Mouse (Mus musculus) kidney, embryonic 15.5 days (tissue): ENCODE measurements around the gene Apba1. TPM values are rescaled to one million over a fixed set of nuclear protein-coding genes. Genes with fewer than 3 reads are reported as not detected.
A peak's percentile ranks its signal among the peaks of the same experiment; 100 is the strongest.

ENCODE experiments used
- ATAC-seq: fragments of 200-750 bp; cut with Nextera tagmentation; replicated peaks from 2 replicates; pipeline ENCODE4 v1.8.0; 2017; ENCODE audit warnings: moderate TSS enrichment; ENCODE audit not compliant: low FRiP score
- H3K27ac ChIP-seq: fragments of 300-500 bp; sonication (generic); 2 replicates; pipeline ENCODE4 v1.5.1; 2015; ENCODE audit warnings: mild to moderate bottlenecking, inconsistent platforms
- H3K27me3 ChIP-seq: fragments of 300-500 bp; sonication (generic); 2 replicates; pipeline ENCODE4 v1.6.1; 2015; ENCODE audit warnings: inconsistent platforms
- H3K36me3 ChIP-seq: fragments of 300-500 bp; sonication (generic); 2 replicates; pipeline ENCODE4 v1.6.1; 2015; ENCODE audit warnings: inconsistent platforms
- H3K4me1 ChIP-seq: fragments of 300-500 bp; sonication (generic); 2 replicates; pipeline ENCODE4 v1.6.1; 2015; ENCODE audit warnings: inconsistent platforms
- H3K4me2 ChIP-seq: fragments of 300-500 bp; sonication (generic); 2 replicates; pipeline ENCODE4 v1.6.1; 2015; ENCODE audit warnings: moderate library complexity, mild to moderate bottlenecking, inconsistent platforms
- H3K4me3 ChIP-seq: fragments of 300-500 bp; sonication (generic); replicated peaks from 2 replicates; pipeline ENCODE4 v1.5.1; 2015; ENCODE audit warnings: mild to moderate bottlenecking, inconsistent platforms
- H3K9ac ChIP-seq: fragments of 300-500 bp; sonication (generic); 2 replicates; pipeline ENCODE4 v1.6.1; 2015; ENCODE audit warnings: mild to moderate bottlenecking, inconsistent platforms
- H3K9me3 ChIP-seq: fragments of 300-500 bp; sonication (generic); replicated peaks from 2 replicates; pipeline ENCODE4 v1.6.1; 2016; ENCODE audit warnings: inconsistent platforms
- WGBS: fragments of 180-500 bp; shearing (Covaris S2); methylation state at CpG from one replicate; pipeline ENCODE4 v1.1.7; 2015; ENCODE audit warnings: mixed read lengths; 5-methylcytosine and 5-hydroxymethylcytosine counted together
- polyA plus RNA-seq: library from polyadenylated mRNA; unstranded; fragments of >200 nt; fragmentation: Nextera tagmentation; extraction: Ambion mirVana; gene quantifications from 2 replicates; pipeline ENCODE4 v1.2.1, GENCODE M21; 2015

Gene Apba1
- polyA plus RNA-seq, 1 experiment from 2014 or later = 0.92 TPM

DNA sequence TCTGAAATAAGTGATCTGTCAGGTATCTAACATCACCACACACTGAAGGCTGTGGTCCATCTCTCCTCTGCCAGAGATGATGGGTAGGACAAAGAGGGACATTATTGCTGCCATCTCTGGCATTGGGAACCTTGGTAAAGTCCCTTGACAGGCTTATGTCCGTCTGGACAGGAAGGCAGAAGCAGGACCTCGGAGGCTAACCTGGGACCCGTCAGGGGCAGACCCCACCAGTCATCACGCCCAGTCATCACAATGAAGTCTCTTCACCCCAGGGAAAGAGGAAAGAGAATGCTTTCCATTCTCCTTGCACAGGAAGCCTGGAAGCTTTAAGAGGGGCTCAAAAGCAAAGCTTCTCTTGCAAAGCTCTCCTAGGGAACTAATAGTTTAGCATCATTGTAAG is 189.2 kb downstream of the Apba1 start:
- H3K27me3 ChIP-seq = no peaks in the 10 kb centered on the region
- no peaks in the 10 kb centered on the region for H3K36me3 ChIP-seq
- no peak overlapping the region for H3K4me2 ChIP-seq
- 71% methylated on average over 4 of the region's 4 CpGs for WGBS
- H3K27ac ChIP-seq = no peak overlapping the region
- H3K4me3 ChIP-seq = no peak overlapping the region
- H3K9me3 ChIP-seq = no peaks in the 10 kb centered on the region
- peaks cover 6% of the 10 kb centered on the region; the same call in 1 of the 2 replicates for H3K4me1 ChIP-seq
- no peak for ATAC-seq
- H3K9ac ChIP-seq = no peak overlapping the region

DNA sequence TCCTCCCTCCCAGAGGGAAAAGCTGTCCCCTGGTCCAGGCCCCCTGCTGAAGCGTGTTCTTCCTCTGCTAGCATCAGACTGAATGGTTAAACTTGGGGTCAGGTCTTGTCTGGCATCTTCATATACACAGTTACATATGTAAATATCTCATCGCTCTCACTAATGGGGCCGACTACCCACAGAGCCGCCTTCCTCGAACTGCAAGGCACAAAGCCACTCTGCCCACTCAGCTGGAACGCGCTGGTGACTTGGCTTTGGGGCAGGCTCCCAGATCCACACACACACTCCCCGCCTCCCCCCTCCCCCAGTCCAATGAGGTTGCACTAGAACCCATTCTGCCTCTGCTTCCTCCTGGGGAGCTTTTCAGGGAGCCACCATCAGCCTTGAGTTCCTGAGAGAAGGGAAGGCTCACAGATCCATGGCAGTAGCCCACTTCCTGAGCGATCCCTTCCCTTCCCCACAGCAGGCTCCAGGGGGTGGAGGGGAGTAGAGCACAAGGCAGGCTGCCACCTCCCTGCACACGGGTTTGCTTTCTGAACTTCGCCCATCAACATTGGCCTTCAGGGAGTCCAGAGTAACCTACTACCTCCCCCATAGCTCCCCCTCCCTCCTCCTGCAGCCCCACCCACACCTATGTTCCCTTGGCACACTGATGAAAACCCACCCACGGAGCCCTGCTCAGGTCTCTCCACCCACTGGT is 189.8 kb downstream of the Apba1 start:
- no peak overlapping the region for H3K27ac ChIP-seq
- H3K9ac ChIP-seq = no peak overlapping the region
- no peaks in the 10 kb centered on the region for H3K27me3 ChIP-seq
- H3K9me3 ChIP-seq = no peaks in the 10 kb centered on the region
- peak; percentile 40; the same call in 1 of the 2 replicates for ATAC-seq
- whole genome bisulfite sequencing = 45% methylated on average over 12 of the region's 12 CpGs
- no peak overlapping the region for H3K4me3 ChIP-seq
- H3K4me1 ChIP-seq = peaks cover 6% of the 10 kb centered on the region; the same call in 1 of the 2 replicates
- H3K4me2 ChIP-seq = no peak overlapping the region
- H3K36me3 ChIP-seq = no peaks in the 10 kb centered on the region

DNA sequence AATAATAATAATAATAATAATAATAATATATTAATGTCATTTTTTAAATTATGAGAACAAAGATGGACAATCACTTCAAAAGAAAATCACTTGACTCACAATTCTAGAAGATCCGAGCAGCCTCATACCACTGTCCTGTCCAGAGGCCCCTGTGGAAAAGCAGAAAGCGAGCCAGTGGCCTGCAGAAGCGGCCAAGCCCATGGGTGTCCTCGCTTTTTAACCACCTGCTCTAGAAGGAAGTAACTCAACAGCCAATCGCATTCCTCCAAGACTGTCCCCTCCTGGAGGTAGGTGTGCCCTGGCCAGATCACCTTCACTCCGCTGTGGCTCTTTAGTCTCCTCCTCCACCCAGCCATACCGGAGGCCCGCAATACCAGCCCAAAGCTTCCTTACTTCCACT is 196.8 kb downstream of the Apba1 start:
- no peak overlapping the region for H3K4me2 ChIP-seq
- H3K9me3 ChIP-seq = no peaks in the 10 kb centered on the region
- H3K9ac ChIP-seq = no peak overlapping the region
- WGBS = 89% methylated on average over 8 of the region's 8 CpGs
- no peak for ATAC-seq
- H3K4me3 ChIP-seq = no peak overlapping the region
- H3K27ac ChIP-seq = no peak overlapping the region
- H3K36me3 ChIP-seq = no peaks in the 10 kb centered on the region
- peaks cover 12% of the 10 kb centered on the region for H3K4me1 ChIP-seq
- no peaks in the 10 kb centered on the region for H3K27me3 ChIP-seq

DNA sequence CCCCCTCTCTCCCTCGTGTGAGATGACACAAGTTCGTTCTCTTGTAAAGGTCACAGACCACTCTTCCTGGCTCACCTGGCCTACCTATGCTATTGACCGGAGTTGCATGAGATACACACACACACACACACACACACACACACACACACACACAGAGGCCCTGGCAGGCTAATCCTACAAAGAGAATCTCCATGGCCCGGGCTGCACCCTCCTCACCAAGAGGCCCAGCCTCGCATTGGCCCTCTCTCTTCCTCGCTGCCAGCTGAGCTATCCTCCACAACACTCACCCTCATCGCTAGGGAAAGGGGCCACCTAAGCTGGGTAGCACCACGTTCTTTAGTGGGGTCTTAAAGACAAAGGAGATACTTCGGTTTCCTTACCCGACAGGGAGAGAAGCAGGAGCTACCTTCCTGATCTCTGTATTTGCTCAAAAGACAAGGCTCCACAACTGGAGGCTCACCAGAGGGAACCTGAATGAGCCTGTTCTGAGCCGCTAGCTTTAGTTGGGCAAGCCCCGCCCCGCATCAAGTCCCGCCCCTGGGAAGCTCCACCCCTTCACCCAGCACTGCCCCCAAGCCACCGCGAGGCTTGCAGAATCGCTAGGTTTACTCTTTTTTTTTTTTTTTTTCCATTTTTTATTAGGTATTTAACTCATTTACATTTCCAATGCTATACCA is 197.8 kb downstream of the Apba1 start:
- ATAC-seq = no peak
- 72% methylated on average over 17 of the region's 17 CpGs for whole genome bisulfite sequencing
- peaks cover 22% of the 10 kb centered on the region for H3K4me1 ChIP-seq
- no peaks in the 10 kb centered on the region for H3K27me3 ChIP-seq
- no peak overlapping the region for H3K4me2 ChIP-seq
- no peaks in the 10 kb centered on the region for H3K9me3 ChIP-seq
- H3K27ac ChIP-seq = no peak overlapping the region
- H3K36me3 ChIP-seq = no peaks in the 10 kb centered on the region
- no peak overlapping the region for H3K4me3 ChIP-seq
- no peak overlapping the region for H3K9ac ChIP-seq

DNA sequence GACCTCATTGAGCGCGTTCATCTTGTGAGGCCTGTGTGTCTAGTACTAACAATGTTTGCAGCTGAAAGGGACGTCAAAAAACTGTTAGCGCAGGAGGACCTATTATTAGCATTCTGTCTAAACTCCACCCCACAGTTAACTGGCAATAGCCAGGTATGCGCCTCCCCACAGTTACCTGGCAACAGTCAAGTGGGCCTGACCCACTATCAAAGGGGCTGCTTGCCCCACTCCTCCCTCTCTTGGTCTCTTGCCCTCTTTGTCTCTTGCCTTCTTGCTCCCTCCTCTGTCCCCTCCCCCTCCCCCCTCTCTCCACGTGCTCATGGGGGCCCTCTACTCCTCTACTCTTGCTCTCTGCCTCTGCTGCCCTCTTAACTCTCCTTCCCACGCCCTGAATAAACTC is 198.9 kb downstream of the Apba1 start:
- H3K4me3 ChIP-seq = no peak overlapping the region
- ATAC-seq = no peak
- H3K27me3 ChIP-seq = no peaks in the 10 kb centered on the region
- WGBS = 79% methylated on average over 7 of the region's 7 CpGs
- H3K9me3 ChIP-seq = no peaks in the 10 kb centered on the region
- peaks cover 30% of the 10 kb centered on the region for H3K4me1 ChIP-seq
- no peaks in the 10 kb centered on the region for H3K36me3 ChIP-seq
- no peak overlapping the region for H3K4me2 ChIP-seq
- H3K9ac ChIP-seq = no peak overlapping the region
- H3K27ac ChIP-seq = no peak overlapping the region

DNA sequence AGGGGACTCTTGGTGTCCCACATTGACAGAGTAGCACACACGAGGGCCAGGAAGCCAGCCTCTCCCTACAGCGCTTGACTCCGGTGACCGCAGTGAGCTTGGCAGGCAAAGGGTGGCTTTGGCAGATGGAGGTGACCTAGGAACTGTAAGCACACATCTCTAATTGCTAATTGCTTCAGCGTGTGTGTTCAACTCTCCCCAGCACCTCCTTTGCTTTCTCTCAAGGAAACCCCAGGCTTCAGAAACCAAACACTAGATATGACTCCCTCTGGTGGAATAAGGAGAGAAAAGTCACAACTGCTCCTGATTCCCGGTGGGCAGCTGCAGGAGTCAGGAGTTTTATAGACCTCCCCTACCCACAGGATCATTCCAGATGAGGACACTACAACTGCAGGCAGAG is 200.2 kb downstream of the Apba1 start:
- peaks cover 30% of the 10 kb centered on the region for H3K4me1 ChIP-seq
- no peak overlapping the region for H3K4me3 ChIP-seq
- no peak overlapping the region for H3K9ac ChIP-seq
- H3K36me3 ChIP-seq = no peaks in the 10 kb centered on the region
- WGBS = 47% methylated on average over 6 of the region's 6 CpGs
- H3K4me2 ChIP-seq = no peak overlapping the region
- no peaks in the 10 kb centered on the region for H3K27me3 ChIP-seq
- H3K27ac ChIP-seq = no peak overlapping the region
- H3K9me3 ChIP-seq = no peaks in the 10 kb centered on the region
- ATAC-seq = no peak

DNA sequence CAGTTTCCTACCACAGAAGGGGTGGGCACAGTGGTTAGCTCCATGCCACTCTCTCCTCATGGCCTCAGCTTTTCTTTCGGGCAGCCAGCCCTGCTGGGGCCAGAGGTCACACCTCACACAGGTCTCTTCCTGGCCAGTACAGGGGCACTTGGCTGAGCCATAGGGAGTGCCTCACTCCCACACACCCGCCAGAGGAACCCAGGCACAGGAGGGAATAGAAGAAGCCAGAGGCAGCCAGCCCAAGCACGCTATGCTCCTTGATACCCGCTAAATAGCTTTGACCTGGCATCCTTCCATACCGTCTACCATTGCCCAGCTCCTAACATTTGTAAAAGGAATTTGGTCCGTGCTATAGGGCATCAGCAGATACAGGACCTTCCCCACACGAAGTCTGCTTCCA is 201.2 kb downstream of the Apba1 start:
- no peaks in the 10 kb centered on the region for H3K27me3 ChIP-seq
- no peaks in the 10 kb centered on the region for H3K9me3 ChIP-seq
- H3K27ac ChIP-seq = no peak overlapping the region
- H3K4me3 ChIP-seq = no peak overlapping the region
- WGBS = 27% methylated on average over 7 of the region's 7 CpGs
- H3K4me2 ChIP-seq = 0 out of 2 replicates have a peak overlapping the region, but pooled peaks have one; percentile 7
- H3K36me3 ChIP-seq = no peaks in the 10 kb centered on the region
- H3K4me1 ChIP-seq = peaks cover 37% of the 10 kb centered on the region
- H3K9ac ChIP-seq = no peak overlapping the region
- ATAC-seq = peak; percentile 48

DNA sequence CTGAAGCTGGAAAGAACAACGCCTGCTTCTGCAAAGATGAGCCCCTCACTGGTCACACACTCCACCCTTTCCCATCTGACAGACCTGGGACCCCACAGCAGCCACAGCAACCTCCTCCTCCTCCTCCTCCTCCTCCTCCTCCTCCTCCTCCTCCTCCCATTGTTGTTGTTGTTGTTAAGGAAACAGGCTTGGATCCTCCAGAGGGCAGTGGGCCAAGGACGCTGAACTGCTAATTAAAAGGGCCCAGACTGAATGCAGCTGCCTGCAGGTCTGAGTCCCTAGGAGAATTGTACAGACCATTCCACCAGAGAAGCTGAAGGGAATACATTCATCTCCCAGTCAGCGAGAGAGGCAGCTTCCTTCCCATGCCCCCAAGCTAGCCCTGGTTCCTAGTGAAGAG is 201.6 kb downstream of the Apba1 start:
- H3K4me1 ChIP-seq = peaks cover 37% of the 10 kb centered on the region
- no peaks in the 10 kb centered on the region for H3K9me3 ChIP-seq
- no peak overlapping the region for H3K4me3 ChIP-seq
- H3K9ac ChIP-seq = no peak overlapping the region
- 0 out of 2 replicates have a peak overlapping the region, but pooled peaks have one; percentile 7 for H3K4me2 ChIP-seq
- ATAC-seq = peak; percentile 64
- H3K36me3 ChIP-seq = no peaks in the 10 kb centered on the region
- 0 out of 2 replicates have a peak overlapping the region, but pooled peaks have one; percentile 22 for H3K27ac ChIP-seq
- WGBS = 27% methylated on average over 3 of the region's 3 CpGs
- H3K27me3 ChIP-seq = no peaks in the 10 kb centered on the region

DNA sequence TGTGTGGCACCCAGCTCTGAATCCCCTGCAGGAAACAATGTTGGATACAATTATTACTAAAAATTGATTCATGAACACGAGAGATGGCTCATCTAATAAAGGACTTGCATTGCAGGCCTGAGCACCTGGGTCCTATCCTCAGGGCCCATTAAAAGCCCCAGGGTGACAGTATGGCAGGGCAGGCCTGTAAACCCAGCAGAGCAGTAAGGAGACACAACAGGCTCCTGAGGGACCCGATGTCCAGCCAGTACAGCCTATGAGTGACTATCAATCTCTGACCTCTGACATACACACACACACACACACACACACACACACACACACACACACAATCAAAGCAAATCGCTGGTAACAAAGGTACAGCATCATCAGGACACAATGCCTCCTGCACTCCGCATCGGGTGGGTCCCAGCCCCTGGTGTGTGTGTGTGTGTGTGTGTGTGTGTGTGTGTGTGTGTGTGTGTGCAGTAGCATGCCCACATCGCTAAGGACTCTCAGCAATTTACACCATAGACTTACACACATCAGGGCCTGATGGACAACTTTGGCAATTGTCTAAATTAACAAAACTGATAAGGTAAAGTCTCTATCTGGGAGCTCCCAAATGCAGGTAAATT is 202.3 kb downstream of the Apba1 start:
- Histone ChIP-seq H3K27me3 (no peaks in the 10 kb centered on the region), H3K27ac (0 out of 2 replicates have a peak overlapping the region, but pooled peaks have one; percentile 22), H3K4me2 (no peak overlapping the region), H3K9me3 (no peaks in the 10 kb centered on the region), H3K36me3 (no peaks in the 10 kb centered on the region), H3K9ac (no peak overlapping the region), H3K4me1 (peaks cover 37% of the 10 kb centered on the region), H3K4me3 (no peak overlapping the region)
- ATAC-seq = no peak
- WGBS = 76% methylated on average over 6 of the region's 6 CpGs

DNA sequence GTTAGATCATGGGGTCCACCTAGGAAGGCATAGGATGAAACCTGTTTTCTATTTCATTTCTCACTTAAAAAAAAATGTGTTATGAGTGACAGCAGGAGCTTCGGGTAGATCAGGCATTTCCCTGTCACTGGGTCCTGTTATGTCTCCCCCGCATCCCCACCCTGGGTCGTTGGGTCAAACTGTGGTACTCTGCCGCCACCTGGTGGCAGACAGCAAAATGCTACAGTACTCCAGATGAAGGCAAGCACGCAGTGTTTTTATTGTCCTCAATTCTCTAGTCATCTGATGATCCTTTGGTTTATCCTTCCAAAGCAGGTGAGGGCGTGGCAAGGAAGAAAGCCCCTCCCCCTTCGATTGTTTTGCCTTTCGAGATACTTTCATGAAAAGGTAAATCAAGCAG is 202.8 kb downstream of the Apba1 start:
- H3K4me1 ChIP-seq = peaks cover 37% of the 10 kb centered on the region
- H3K4me2 ChIP-seq = no peak overlapping the region
- ATAC-seq = 0 out of 2 replicates have a peak, but pooled peaks have one; percentile 37
- H3K9ac ChIP-seq = no peak overlapping the region
- H3K27me3 ChIP-seq = no peaks in the 10 kb centered on the region
- H3K27ac ChIP-seq = no peak overlapping the region
- no peaks in the 10 kb centered on the region for H3K9me3 ChIP-seq
- no peaks in the 10 kb centered on the region for H3K36me3 ChIP-seq
- no peak overlapping the region for H3K4me3 ChIP-seq
- WGBS = 2% methylated on average over 8 of the region's 8 CpGs

DNA sequence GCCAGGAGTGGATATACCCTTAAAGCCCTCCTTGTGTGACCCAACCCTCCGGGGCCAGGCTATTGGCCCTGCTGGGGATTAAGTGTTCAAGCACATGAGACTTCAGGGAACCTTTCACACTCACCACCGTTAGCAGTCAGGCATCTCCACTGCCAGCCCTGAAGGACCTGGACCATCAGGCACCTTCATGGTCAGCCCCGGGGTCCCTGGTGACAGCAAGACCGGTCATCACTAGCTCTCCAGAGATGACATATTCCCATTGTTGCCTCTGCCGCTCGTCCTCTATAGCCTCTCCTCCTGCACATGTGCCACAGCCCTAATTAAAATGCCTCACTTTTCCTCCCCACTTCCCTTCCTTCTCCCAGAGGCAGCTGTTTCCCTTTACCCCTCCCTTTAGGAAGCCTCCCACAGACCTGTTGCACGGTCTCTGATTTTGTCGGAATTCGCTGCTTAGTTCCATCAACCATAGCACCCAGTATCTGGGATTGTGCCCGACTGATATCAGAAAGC is 205.8 kb downstream of the Apba1 start:
- H3K4me2 ChIP-seq = 0 out of 2 replicates have a peak overlapping the region, but pooled peaks have one; percentile 6
- H3K4me1 ChIP-seq = peaks cover 43% of the 10 kb centered on the region
- H3K27me3 ChIP-seq = no peaks in the 10 kb centered on the region
- WGBS = 38% methylated on average over 10 of the region's 10 CpGs
- no peak overlapping the region for H3K9ac ChIP-seq
- no peaks in the 10 kb centered on the region for H3K36me3 ChIP-seq
- peak; percentile 41 for ATAC-seq
- H3K27ac ChIP-seq = peak overlapping the region; percentile 11; the same call in 1 of the 2 replicates
- H3K4me3 ChIP-seq = no peak overlapping the region
- H3K9me3 ChIP-seq = no peaks in the 10 kb centered on the region

DNA sequence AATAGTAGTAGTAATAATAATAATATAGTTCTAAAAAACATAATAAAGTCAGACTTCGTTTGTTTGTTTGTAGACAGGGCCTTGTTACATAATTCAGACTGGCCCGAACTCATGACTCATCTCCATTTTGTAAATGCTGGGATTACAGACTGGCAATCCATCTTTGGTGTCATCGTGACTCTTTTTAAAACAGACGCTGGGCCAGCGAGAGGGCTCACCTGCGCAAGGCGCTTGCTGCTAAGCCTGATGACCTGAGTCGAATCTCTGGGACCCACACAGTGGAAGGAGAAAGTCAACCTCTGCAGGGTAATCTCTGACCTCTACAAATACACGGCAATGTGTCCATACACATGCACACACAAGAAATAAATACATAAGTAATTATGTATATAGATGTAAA is 207.7 kb downstream of the Apba1 start:
- no peak overlapping the region for H3K4me2 ChIP-seq
- H3K36me3 ChIP-seq = no peaks in the 10 kb centered on the region
- H3K9me3 ChIP-seq = no peaks in the 10 kb centered on the region
- WGBS = 95% methylated on average over 9 of the region's 9 CpGs
- ATAC-seq = no peak
- peaks cover 26% of the 10 kb centered on the region for H3K4me1 ChIP-seq
- H3K27ac ChIP-seq = no peak overlapping the region
- H3K9ac ChIP-seq = no peak overlapping the region
- H3K4me3 ChIP-seq = no peak overlapping the region
- no peaks in the 10 kb centered on the region for H3K27me3 ChIP-seq
